16 mouse cellular contexts compared by ENCODE assay signal in genomic region chr16:40011106-40011505, GRCm38 (mm10).
"Had no signal": no experiment of that assay in that cellular context is flagged by ENCODE, and none has a peak within 500 bp of the region (broad histone marks: within the 10 kb centered on the region; RNA-seq: fewer than 3 reads in every experiment).

No protein-coding gene starts in this region.

- H3K9ac ChIP-seq: neural tube, embryonic 12.5 days; neural tube, embryonic 13.5 days; neural tube, embryonic 15.5 days; stomach, embryonic 15.5 days had no signal

- H3K27me3 ChIP-seq: neural tube, embryonic 12.5 days; neural tube, embryonic 13.5 days; neural tube, embryonic 15.5 days; stomach, embryonic 15.5 days had no signal

- H3K9me3 ChIP-seq: neural tube, embryonic 12.5 days; neural tube, embryonic 13.5 days; neural tube, embryonic 15.5 days; stomach, embryonic 15.5 days had no signal

- H3K4me3 ChIP-seq: neural tube, embryonic 12.5 days; neural tube, embryonic 13.5 days; neural tube, embryonic 15.5 days; stomach, embryonic 15.5 days had no signal

- H3K27ac ChIP-seq: neural tube, embryonic 12.5 days; neural tube, embryonic 13.5 days; neural tube, embryonic 15.5 days; stomach, embryonic 15.5 days; stomach, postnatal 0 days had no signal

- H3K4me2 ChIP-seq: neural tube, embryonic 12.5 days; neural tube, embryonic 13.5 days; neural tube, embryonic 15.5 days; stomach, embryonic 15.5 days had no signal

- H3K4me1 ChIP-seq: neural tube, embryonic 12.5 days; neural tube, embryonic 13.5 days; neural tube, embryonic 15.5 days; stomach, embryonic 15.5 days had no signal

- DNase-seq: right cerebral cortex, adult 18-20 months; right cerebral cortex, postnatal 14 days; right cerebral cortex, postnatal 25 days; right cerebral cortex, postnatal 4 days; spleen, adult 18-20 months; thymus, adult 18-20 months; thymus, adult 2 months; thymus, postnatal 14 days; thymus, postnatal 25 days; thymus, postnatal 36 days; thymus, postnatal 4 days had no signal

- H3K36me3 ChIP-seq: neural tube, embryonic 12.5 days; neural tube, embryonic 13.5 days; neural tube, embryonic 15.5 days; stomach, embryonic 15.5 days had no signal
